Mouse (Mus musculus): ENCODE results near the gene Rhcg.
A peak's percentile ranks its signal among the peaks of the same experiment; 100 is the strongest.

The Rhcg gene

GRCm38 (mm10) chr7:79552702-79553101 is 64.8 kb downstream of the Rhcg start:
- no peak for DNase-seq (ENCODE audit: low spot score)

GRCm38 (mm10) chr7:79548893-79549555 is 68.4 kb downstream of the Rhcg start:
- DNase-seq (ENCODE audit: low spot score), result no peak

GRCm38 (mm10) chr7:79547092-79547491 is 70.4 kb downstream of the Rhcg start:
- DNase-seq (ENCODE audit: low spot score), result peak; percentile 75

- no peak for DNase-seq (ENCODE audit: low spot score)
Measured at GRCm38 (mm10) chr7:79545066-79545400, 72.4 kb downstream of the Rhcg start.

GRCm38 (mm10) chr7:79544281-79545065 is 73.0 kb downstream of the Rhcg start:
- no peak for DNase-seq (ENCODE audit: low spot score)

Data from urinary bladder, postnatal 25 days (tissue).